Mouse (Mus musculus) thymus, postnatal 25 days (tissue): ENCODE results near the gene Tulp3.
A peak's percentile ranks its signal among the peaks of the same experiment; 100 is the strongest.
"Not testable (repeated sequence)": the region's sequence is repeated elsewhere in the genome, so short reads cannot be mapped to it uniquely, and the experiment has no call there.

Source experiments
- DNase-seq: peaks from one replicate; pipeline ENCODE4 v3.0.0; 2022

Tulp3 gene

DNA sequence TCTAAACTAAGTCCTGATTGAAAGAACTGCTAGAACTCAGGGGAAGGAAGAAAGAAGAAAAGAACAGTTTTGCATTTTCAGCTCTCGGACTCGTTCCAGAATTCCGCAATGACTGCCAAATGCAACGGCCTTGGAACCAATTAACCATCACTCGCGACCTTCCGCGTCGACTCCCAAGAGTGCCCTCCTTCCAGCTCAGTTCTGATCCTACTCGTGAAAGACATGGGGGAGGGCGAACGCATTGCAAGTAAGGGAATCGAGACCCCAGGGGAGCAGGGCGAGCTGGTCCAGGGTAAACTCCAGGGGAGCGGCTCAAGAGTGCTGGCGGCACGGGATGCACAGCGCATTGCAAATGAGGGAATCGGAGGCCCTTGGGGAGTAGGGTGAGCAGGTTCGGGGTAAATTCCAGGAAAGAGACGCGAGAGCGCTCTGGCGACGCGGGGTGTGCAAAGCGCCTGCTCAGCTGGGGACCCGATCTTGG is 410 bp downstream of the Tulp3 start:
- no peak for DNase-seq

DNA sequence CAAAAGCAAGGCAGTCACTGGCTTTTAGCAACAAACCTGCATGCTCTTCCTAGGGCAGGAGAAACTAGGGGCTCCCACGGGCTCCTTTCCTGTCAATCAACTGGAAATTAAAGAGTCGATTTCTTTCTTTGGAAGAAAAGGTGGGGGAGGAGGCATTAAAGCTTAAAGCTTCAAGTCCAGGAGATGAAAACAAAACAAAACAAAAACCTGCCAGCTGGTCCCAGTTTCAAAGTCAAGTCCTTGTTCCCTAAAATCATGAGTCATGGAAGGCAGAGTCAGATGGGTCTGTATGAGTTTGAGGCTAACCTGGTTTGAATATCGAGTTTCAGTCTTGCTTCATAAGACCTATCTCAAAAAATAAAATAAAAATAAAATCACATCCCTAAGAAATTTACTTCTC is 1.5 kb downstream of the Tulp3 start:
- DNase-seq: no peak

- DNase-seq: no peak
These were observed 5.9 kb downstream of the Tulp3 start for GRCm38 (mm10) chr6:128349711-128350110.

- DNase-seq: no peak
These were observed 8.9 kb downstream of the Tulp3 start for GRCm38 (mm10) chr6:128346782-128347181.

DNA sequence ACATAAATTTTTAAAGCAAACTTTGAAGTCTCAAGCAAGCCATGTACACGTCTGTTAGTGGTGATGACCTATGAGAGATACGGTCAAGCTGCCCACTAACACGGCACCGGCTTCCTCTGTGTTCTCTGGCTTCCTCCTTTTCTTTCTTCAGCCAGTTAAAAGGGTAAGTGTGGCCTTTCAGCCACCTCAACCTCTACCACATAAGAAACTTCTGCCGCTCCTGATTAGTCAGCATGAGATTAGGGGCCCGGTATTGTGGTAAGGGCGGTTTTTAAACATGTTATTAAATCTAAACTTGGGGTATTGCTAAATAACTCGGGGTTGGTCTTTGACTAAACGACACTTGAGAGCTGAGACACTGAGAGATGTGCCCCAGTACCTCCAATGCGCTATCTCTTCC is 10.0 kb downstream of the Tulp3 start:
- DNase-seq: no peak

DNA sequence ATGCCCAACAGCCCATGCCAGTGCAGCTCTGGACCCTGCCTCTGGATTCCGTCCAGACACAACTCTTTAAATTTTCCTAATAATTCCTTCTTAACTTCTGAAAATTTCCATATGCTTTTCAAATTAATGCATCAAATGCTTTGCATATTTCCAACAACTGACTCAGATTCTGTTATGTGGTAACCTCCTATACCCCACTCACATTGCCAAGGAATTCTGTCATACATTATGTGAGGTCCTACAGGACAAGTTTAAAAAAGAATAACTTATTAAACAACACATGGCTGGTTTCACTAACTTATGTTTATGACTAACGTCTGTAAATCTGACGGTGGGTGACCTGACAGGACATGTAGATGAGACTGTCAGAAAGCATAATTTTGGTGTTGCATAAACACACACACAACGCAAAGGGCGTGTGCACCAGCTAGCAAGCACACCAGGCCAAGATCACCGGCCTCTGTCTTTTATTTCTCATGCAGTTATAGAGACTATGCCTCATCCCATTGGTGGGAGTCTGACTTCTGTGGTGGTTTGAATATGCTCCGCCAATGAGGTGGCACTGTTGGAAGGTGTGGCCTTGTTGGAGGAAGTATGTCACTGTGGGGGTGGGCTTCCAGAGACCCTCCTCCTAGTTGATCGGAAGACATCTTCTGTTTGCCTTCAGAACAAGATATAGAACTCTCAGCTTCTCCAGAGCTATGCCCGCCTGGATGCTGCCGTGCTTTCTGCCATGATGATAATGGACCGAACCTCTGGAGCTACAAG is 13.5 kb downstream of the Tulp3 start:
- DNase-seq: no peak

DNA sequence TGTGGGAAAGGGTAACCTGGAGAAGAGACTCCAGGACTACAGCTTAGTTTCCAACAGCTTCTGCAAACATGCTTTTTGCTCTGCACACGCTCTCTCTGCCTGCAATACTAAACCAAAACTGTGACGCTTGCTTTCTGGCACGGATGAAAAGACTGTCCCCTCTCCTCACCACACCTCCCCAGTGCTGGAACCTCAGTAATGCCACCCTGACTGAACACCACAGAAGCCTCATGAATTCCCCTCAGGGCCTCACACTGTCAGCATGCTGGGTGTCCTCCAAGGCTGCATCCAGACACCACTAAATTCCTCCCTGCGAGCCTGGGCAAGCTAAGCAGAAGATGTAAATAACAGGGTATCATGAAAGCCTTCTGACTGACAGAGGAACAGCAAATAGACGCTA is 16.8 kb downstream of the Tulp3 start:
- DNase-seq: no peak

- no peak for DNase-seq
These were observed 18.2 kb downstream of the Tulp3 start for GRCm38 (mm10) chr6:128337467-128337866.

DNA sequence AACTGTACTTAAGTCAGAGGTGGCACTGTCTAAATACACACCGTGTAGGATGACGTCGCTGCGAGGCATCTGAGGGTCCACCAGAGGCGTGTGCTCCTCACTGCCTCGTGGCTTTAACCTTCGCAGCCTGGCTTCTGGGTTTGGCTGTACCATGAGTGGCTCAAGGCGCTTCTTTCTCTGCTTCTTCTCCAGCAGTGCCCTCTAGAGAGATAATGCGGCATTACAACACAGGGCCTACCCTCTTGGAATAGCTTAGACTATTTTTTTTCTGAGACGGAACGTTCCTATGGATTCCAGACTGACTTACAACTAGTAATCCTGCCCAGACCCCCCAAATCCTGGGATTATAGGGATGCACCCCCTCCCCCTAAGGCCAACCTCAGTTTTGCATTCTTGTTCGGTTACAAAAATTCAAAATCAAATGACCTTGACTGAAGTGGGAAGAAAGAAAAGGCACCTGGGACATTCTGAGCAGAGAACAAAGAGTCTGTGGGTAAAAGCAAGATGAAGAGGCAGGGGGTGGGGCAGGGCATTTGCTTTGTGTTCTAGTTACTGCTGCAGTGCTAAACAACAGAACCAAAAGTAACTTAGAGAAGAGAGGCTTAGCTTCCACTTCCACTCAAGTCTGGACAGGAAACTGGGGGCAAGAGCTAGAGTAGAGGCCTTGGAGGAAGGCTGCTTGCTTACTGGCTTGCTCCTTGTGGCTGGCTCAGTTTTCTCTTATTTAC is 21.1 kb downstream of the Tulp3 start:
- peak; percentile 70 for DNase-seq

DNA sequence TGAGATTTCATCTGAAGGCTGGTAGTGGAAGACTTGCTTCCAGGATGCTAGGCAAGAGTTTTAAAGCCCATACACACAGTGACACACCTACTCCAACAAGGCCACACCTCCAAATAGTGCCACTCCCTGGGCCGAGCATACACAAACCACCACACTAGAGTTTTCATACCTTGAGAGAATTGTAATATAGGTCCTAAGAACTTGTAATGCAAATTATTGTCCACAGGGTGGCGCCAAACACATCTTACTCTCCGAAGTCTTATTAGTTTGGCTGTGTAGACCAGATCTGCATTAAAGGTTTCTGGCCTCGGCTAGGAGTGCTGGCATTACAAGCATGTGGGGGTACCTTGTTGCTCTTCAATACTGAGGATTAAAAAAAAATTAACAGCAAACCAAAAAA is 37.3 kb downstream of the Tulp3 start:
- peak; percentile 41 for DNase-seq

- DNase-seq: no peak
These were observed 40.1 kb downstream of the Tulp3 start for GRCm38 (mm10) chr6:128315597-128315996.

DNA sequence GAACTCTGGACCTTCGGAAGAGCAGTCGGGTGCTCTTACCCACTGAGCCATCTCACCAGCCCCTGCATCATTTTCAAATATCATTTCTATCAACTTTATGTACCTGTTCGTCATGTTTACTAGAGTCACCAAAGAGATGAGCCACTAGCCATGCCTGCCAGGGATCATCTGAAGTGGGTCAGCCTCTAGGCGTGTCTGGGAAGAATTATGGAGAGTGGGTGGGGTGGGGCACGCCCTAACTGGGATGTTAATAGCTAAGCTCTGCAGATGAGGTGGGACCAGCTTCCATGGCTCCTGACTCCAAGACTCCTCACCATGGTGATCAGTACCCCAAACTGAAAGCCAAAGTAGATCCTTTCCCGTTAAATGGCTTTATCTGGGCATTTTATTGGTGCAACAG is 40.9 kb downstream of the Tulp3 start:
- no peak for DNase-seq

- peak; percentile 51 for DNase-seq
These were observed 47.3 kb downstream of the Tulp3 start for GRCm38 (mm10) chr6:128308311-128308710.

DNA sequence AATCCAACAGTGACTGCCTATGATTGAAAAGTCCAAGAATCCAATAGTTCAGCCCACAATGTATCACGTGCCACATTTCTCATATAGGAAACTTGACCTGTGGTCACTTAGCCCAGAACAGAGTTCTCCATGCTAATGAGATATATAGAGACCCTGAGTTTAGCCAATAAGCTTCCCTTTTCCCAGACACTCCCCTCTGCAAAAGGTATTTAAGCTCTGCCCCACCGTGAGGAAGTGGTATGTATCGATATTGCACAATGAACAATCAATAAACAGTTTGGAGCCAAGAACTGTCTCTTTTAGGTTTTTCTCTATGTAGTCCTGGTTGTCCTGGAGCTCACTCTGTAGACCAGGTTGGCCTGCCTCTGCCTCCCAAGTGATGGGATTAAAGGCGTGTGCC is 50.9 kb downstream of the Tulp3 start:
- DNase-seq: no peak

DNA sequence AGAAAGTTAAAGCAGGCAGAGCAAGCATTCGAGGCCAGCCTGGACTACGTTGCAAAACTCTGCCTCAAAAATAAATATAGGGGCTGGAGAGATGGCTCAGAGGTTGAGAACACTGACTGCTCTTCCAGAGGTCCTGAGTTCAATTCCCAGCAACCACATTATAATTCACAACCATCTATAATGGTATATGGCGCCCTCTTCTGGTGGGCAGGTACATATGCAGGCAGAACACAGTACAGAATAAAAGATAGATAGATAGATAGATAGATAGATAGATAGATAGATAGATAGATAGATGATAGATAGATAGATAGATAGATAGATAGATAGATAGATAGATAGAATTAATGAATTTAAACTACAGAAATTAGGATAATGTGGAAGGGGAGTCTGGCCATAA is 53.0 kb downstream of the Tulp3 start:
- not testable (repeated sequence) for DNase-seq

DNA sequence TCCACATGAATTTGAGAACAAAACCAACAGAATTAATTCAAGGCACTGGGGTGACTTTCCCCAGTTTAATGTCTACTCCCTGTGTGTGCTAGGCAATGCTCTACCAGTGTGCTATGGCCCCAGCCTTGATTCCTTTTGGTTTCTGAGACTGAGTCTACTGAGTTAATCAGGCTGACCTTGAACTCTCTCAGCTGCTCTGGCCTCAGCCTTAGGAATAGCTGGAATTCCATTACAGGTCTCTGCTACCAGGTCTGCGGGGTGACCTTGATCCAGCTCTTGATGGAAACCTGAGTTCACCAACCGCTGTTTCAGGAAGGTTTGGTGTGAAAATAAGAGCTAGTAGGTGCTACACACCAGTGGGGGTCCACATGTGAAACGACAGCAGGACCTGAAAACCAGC is 53.8 kb downstream of the Tulp3 start:
- no peak for DNase-seq

DNA sequence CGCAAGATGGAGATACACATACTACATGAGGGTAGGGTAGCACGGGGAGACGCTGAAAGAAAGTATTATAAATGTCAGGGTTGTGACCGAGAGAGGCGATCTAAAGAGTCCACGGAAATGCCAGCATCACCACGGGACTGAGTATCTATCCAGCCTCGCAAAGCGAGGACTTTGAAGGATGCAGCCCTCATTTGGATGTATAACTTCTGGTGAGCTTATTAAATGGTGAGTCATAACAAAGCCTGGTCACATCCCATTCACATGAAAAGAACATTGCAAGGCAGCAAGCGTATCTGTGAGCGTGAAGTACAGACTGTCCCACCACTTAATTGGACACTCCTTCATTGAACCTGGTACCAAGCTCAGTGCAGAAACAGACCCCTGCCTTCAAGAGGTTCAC is 54.2 kb downstream of the Tulp3 start:
- no peak for DNase-seq

DNA sequence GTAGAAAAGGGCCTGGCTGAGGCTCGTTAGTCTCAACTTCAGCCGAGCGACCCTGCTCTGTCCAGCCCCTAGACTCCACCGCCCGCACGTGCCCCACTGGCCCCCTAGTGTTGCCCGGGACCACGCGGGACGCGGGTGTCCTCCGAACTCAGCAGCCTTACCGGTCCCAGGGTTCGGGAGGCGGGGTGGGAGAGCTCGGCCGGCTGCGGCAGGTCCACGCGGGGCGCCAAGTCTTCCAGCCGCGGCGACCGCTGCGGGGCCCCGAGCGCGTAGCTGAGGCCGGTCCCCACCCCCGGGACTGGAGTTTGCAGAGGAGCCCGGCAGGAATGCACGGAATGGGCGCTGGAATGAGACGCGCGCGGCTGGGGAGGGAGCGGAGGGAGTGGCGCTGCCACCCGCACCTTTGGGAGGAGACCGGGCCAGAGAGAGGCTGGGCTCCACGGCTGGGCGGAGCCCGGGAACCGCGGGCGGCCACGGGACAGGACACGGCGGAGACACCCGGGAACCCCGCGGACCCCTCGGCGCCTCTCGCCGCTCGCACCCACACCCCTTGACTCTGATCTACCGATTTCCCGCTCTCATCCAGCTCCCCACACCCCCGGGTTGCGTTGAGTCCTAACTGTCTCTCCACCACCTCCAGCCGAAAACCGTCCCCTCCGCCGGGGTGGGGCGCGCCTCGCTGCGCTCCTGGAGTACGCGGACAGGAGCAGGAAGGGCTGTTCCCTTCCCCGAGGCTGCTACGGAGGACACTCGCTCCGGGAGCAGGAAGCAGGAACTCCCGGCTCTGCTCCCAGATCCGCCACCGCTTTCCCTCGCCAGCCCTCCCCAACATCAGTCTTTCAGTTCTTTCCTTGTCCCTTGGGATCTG is 55.3 kb downstream of the Tulp3 start, which contains the start of gene Tead4:
TSS of gene Tead4 (minus strand) at position 690 of the 868 bp plus-strand sequence.
- DNase-seq: peak; percentile 6

- no peak for DNase-seq
These were observed 56.1 kb downstream of the Tulp3 start for GRCm38 (mm10) chr6:128299292-128300133.

DNA sequence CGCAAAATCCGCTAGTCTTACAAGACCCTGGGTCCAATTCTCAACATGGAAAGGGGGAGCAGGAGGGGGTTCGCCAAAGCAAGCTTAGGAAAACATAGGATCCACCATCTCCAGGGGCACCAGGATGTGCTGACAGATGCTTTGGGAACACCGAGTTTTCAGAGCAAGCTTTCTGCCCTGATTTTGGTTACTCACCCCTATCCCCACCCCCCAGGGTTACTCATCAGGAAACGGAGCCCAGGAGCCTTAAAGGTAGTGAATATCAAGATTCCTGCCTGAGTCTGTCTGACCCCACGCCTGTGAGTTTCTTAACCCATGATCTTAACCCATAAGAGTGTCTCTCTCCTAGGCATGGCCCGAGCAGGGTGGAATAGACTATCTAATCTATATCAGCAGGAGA is 57.4 kb downstream of the Tulp3 start:
- DNase-seq: no peak

- no peak for DNase-seq
These were observed 58.8 kb downstream of the Tulp3 start for GRCm38 (mm10) chr6:128296750-128297393.
